Mouse (Mus musculus) cortical plate, adult 2 months (tissue): Measurements from ENCODE around the gene Dlx5.

ENCODE experiments used
- CTCF ChIP-seq: fragments of 200-500 bp; IDR thresholded peaks from 2 replicates; pipeline ENCODE4 v1.5.1; 2011; ENCODE audit warnings: mild to moderate bottlenecking, control low read depth, low read length; ENCODE audit not compliant: insufficient read depth; ENCODE audit errors: extremely low read depth
- POLR2A ChIP-seq: fragments of 200-500 bp; IDR thresholded peaks from 2 replicates; pipeline ENCODE4 v1.6.1; 2011; ENCODE audit warnings: mild to moderate bottlenecking, low read length, control low read depth; ENCODE audit not compliant: insufficient read depth; ENCODE audit errors: extremely low read depth

DNA sequence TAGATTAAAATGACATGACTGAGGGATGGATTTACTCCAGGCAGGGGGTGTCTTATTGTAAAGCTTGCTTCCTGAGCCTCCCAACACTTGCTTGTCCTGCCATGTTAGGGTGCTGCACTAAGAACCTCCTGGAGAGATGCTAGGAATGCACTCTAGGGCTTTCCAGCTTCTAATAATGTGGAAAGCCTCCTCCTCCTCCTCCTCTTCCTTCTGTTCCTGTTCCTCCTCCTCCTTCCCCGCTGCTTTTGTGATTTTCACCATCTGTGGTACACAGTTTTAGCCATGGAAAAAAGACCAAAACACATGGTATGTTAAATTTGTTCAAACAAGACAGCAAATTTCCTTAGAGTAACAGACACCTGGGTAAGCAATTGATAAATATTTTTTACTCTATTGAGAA lies 43.4 kb upstream of the Dlx5 start:
- no peak for TF ChIP-seq POLR2A
- no peak for TF ChIP-seq CTCF
